Mouse (Mus musculus): ENCODE data around the gene Park7. TPM values are rescaled to one million over a fixed set of nuclear protein-coding genes. Genes with fewer than 3 reads are reported as not detected.
A peak's percentile ranks its signal among the peaks of the same experiment; 100 is the strongest.

Park7 gene
- polyA plus RNA-seq, 1 experiment from 2014 or later = 443 TPM

DNA sequence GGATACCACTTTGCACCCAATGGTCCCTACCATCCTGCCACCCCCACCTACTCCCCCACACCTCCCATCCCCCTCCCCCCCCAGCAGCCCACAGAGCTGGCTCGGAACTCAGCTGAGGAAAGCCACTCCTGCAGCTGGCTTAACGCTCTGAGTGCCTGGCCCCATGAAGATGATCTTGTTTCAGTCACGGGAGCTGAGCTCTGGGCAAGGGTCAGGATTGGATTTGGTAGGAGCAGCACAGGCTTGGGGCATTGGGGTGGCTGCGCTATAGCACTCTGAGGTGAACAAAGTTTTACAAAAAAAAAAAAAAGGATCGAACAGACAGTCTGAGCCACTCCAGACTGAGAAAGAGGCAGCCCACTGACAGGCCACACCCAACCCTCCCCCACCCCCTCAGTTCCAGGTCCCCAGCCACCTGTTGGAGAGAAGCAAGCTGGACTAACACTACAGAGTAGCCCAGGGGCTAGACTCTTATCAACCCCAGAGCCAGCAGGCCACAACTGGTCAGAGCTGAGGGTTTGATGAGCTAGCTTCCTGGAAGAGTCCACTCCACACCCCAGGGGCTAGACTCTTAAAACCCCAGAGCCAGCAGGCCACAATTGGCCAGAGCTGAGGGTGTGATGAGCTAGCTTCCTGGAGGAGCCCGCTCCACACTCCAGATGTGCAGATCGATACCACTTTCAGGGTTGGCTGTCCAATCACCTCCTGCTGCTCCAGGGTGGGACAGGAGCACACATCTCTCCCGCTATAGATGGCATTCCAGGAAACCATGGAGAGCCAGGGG lies 19.3 kb downstream of the Park7 start:
- WGBS = 67% methylated on average over 8 of the region's 8 CpGs
- Histone ChIP-seq H3K4me1 (ENCODE audit: control insufficient read depth, insufficient read depth, low read length) (peaks cover 3% of the 10 kb centered on the region; the same call in 1 of the 2 replicates), H3K4me3 (ENCODE audit: low read depth, low read length) (no peak overlapping the region), H3K27ac (replicated peaks; ENCODE audit: low read depth, low read length) (no peak overlapping the region), H3K9ac (replicated peaks; ENCODE audit: low read length) (no peak overlapping the region), H3K9me3 (replicated peaks; ENCODE audit: control insufficient read depth, low read length) (no peaks in the 10 kb centered on the region), H3K27me3 (ENCODE audit: control insufficient read depth, insufficient read depth, low read length) (no peaks in the 10 kb centered on the region), H3K36me3 (replicated peaks; ENCODE audit: control insufficient read depth, insufficient read depth, low read depth, low read length) (peaks cover 13% of the 10 kb centered on the region), H3K4me2 (ENCODE audit: low read depth, low read length) (no peak overlapping the region)
- peak; percentile 52; the same call in 1 of the 2 replicates for ATAC-seq (replicated peaks; ENCODE audit: insufficient number of reproducible peaks, low FRiP score, low TSS enrichment, low read depth)
- no peak for DNase-seq (ENCODE audit: low spot score)

GRCm38 (mm10) chr4:150891308-150891707 lies 22.9 kb downstream of the Park7 start:
- Histone ChIP-seq H3K9ac (replicated peaks; ENCODE audit: low read length) (no peak overlapping the region), H3K9me3 (replicated peaks; ENCODE audit: control insufficient read depth, low read length) (no peaks in the 10 kb centered on the region), H3K27me3 (ENCODE audit: control insufficient read depth, insufficient read depth, low read length) (no peaks in the 10 kb centered on the region), H3K27ac (replicated peaks; ENCODE audit: low read depth, low read length) (no peak overlapping the region), H3K36me3 (replicated peaks; ENCODE audit: control insufficient read depth, insufficient read depth, low read depth, low read length) (no peaks in the 10 kb centered on the region), H3K4me1 (ENCODE audit: control insufficient read depth, insufficient read depth, low read length) (peaks cover 3% of the 10 kb centered on the region; the same call in 1 of the 2 replicates), H3K4me3 (ENCODE audit: low read depth, low read length) (no peak overlapping the region), H3K4me2 (ENCODE audit: low read depth, low read length) (no peak overlapping the region)
- 81% methylated on average over 5 of the region's 5 CpGs for WGBS
- DNase-seq (ENCODE audit: low spot score) (no peak), ATAC-seq (replicated peaks; ENCODE audit: insufficient number of reproducible peaks, low FRiP score, low TSS enrichment, low read depth) (no peak)

DNA sequence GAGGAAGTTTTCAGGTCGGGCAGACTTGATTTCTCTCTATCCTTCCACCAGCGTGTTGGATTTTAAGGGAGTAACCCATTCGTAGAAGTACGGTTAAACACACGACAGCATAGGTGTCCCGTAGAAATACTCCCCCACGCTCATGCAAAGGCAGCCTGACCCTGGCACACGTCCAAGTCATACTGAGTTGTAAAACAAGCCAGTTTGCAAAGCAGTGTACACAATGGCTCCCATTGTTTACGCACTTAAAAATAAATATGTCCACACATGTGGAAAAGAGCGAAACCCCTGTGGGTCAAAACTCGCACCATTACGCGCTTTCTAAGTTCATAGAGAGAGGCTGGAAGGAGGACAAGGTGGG lies 24.3 kb downstream of the Park7 start:
- WGBS = 59% methylated on average over 13 of the region's 13 CpGs
- ATAC-seq (replicated peaks; ENCODE audit: insufficient number of reproducible peaks, low FRiP score, low TSS enrichment, low read depth) (no peak), DNase-seq (ENCODE audit: low spot score) (no peak)
- no peak overlapping the region for H3K9ac ChIP-seq (replicated peaks; ENCODE audit: low read length)
- peaks cover 3% of the 10 kb centered on the region; the same call in 1 of the 2 replicates for H3K4me1 ChIP-seq (ENCODE audit: control insufficient read depth, insufficient read depth, low read length)
- no peak overlapping the region for H3K4me3 ChIP-seq (ENCODE audit: low read depth, low read length)
- H3K36me3 ChIP-seq (replicated peaks; ENCODE audit: control insufficient read depth, insufficient read depth, low read depth, low read length) = no peaks in the 10 kb centered on the region
- no peaks in the 10 kb centered on the region for H3K9me3 ChIP-seq (replicated peaks; ENCODE audit: control insufficient read depth, low read length)
- H3K27me3 ChIP-seq (ENCODE audit: control insufficient read depth, insufficient read depth, low read length) = no peaks in the 10 kb centered on the region
- H3K27ac ChIP-seq (replicated peaks; ENCODE audit: low read depth, low read length) = no peak overlapping the region
- no peak overlapping the region for H3K4me2 ChIP-seq (ENCODE audit: low read depth, low read length)

- WGBS = 41% methylated on average over 20 of the region's 20 CpGs
- no peak for ATAC-seq (replicated peaks; ENCODE audit: insufficient number of reproducible peaks, low FRiP score, low TSS enrichment, low read depth)
- DNase-seq (ENCODE audit: low spot score) = no peak
- H3K36me3 ChIP-seq (replicated peaks; ENCODE audit: control insufficient read depth, insufficient read depth, low read depth, low read length) = no peaks in the 10 kb centered on the region
- H3K4me1 ChIP-seq (ENCODE audit: control insufficient read depth, insufficient read depth, low read length) = peaks cover 3% of the 10 kb centered on the region; the same call in 1 of the 2 replicates
- no peak overlapping the region for H3K4me3 ChIP-seq (ENCODE audit: low read depth, low read length)
- H3K27ac ChIP-seq (replicated peaks; ENCODE audit: low read depth, low read length) = no peak overlapping the region
- no peak overlapping the region for H3K9ac ChIP-seq (replicated peaks; ENCODE audit: low read length)
- no peaks in the 10 kb centered on the region for H3K9me3 ChIP-seq (replicated peaks; ENCODE audit: control insufficient read depth, low read length)
- no peak overlapping the region for H3K4me2 ChIP-seq (ENCODE audit: low read depth, low read length)
- H3K27me3 ChIP-seq (ENCODE audit: control insufficient read depth, insufficient read depth, low read length) = no peaks in the 10 kb centered on the region
These were observed 24.8 kb downstream of the Park7 start for GRCm38 (mm10) chr4:150889273-150889954.

DNA sequence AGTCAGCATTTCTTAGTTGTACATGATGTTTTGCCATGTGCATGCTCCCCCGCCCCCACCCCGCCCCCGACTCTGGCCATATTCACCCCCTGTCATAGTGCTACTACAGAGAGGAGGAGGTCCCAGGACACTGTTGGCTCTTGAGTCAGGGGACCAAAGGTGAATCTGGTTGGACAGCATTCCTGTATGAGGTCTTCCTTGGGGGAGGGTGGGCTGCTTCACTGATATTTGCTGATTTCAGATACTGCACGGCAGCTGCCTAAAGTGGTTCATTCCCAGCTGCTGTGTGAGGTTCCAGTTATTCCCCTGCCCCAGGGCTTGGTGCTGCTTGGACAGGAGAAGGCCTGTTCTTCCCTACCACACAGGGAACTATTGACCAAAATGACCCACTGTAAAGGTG lies 25.7 kb downstream of the Park7 start:
- no peak for DNase-seq (ENCODE audit: low spot score)
- no peak overlapping the region for H3K4me3 ChIP-seq (ENCODE audit: low read depth, low read length)
- H3K4me1 ChIP-seq (ENCODE audit: control insufficient read depth, insufficient read depth, low read length) = peaks cover 3% of the 10 kb centered on the region; the same call in 1 of the 2 replicates
- no peaks in the 10 kb centered on the region for H3K36me3 ChIP-seq (replicated peaks; ENCODE audit: control insufficient read depth, insufficient read depth, low read depth, low read length)
- no peak overlapping the region for H3K27ac ChIP-seq (replicated peaks; ENCODE audit: low read depth, low read length)
- ATAC-seq (replicated peaks; ENCODE audit: insufficient number of reproducible peaks, low FRiP score, low TSS enrichment, low read depth) = no peak
- H3K9me3 ChIP-seq (replicated peaks; ENCODE audit: control insufficient read depth, low read length) = no peaks in the 10 kb centered on the region
- no peak overlapping the region for H3K9ac ChIP-seq (replicated peaks; ENCODE audit: low read length)
- WGBS = 73% methylated on average over 4 of the region's 4 CpGs
- H3K4me2 ChIP-seq (ENCODE audit: low read depth, low read length) = no peak overlapping the region
- no peaks in the 10 kb centered on the region for H3K27me3 ChIP-seq (ENCODE audit: control insufficient read depth, insufficient read depth, low read length)

DNA sequence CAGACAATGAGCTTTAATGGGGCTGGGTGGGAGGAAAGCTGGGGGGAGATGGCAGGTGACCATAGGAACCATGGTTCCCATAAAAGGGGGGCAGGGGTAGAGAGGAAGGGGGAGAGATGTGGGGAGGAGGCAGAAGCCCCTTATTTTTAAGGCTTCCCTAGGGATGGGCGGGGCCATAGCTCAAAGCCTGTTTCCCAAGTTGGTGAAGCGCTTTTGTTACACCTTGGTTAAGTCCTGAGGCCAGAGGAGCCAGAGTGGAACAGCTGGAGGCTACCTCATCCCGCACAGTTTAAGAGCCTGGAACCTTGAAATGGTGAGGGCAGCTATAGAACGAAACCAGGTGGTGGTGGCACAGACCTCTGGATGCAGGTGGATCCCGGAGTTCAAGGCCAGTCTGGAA lies 26.3 kb downstream of the Park7 start:
- peaks cover 3% of the 10 kb centered on the region; the same call in 1 of the 2 replicates for H3K4me1 ChIP-seq (ENCODE audit: control insufficient read depth, insufficient read depth, low read length)
- no peaks in the 10 kb centered on the region for H3K9me3 ChIP-seq (replicated peaks; ENCODE audit: control insufficient read depth, low read length)
- no peaks in the 10 kb centered on the region for H3K36me3 ChIP-seq (replicated peaks; ENCODE audit: control insufficient read depth, insufficient read depth, low read depth, low read length)
- no peak overlapping the region for H3K9ac ChIP-seq (replicated peaks; ENCODE audit: low read length)
- WGBS = 68% methylated on average over 5 of the region's 5 CpGs
- no peak overlapping the region for H3K4me3 ChIP-seq (ENCODE audit: low read depth, low read length)
- ATAC-seq (replicated peaks; ENCODE audit: insufficient number of reproducible peaks, low FRiP score, low TSS enrichment, low read depth) = no peak
- no peak for DNase-seq (ENCODE audit: low spot score)
- H3K4me2 ChIP-seq (ENCODE audit: low read depth, low read length) = no peak overlapping the region
- H3K27me3 ChIP-seq (ENCODE audit: control insufficient read depth, insufficient read depth, low read length) = no peaks in the 10 kb centered on the region
- no peak overlapping the region for H3K27ac ChIP-seq (replicated peaks; ENCODE audit: low read depth, low read length)

DNA sequence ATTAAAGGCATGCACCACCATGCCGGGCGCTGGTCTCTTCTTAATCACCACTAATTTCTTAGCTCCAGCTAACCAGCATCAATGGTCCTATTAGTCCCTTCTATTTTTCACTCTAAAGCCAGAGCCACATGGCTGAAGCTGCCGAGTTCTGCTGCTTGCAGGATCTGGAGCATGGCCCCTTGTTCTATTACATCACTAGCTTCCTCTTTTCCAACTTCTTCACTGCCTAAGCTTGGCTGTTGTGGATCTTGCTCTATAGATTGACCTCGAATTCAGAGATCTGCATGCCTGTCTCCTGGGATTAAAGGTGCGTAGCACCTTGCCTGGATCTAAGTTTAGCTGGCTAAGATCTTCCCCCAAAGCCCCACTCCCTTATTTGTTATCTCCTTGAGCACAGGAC lies 31.6 kb downstream of the Park7 start:
- H3K4me2 ChIP-seq (ENCODE audit: low read depth, low read length) = no peak overlapping the region
- WGBS = 91% methylated on average over 5 of the region's 5 CpGs
- H3K27me3 ChIP-seq (ENCODE audit: control insufficient read depth, insufficient read depth, low read length) = no peaks in the 10 kb centered on the region
- DNase-seq (ENCODE audit: low spot score) (no peak), ATAC-seq (replicated peaks; ENCODE audit: insufficient number of reproducible peaks, low FRiP score, low TSS enrichment, low read depth) (no peak)
- H3K4me1 ChIP-seq (ENCODE audit: control insufficient read depth, insufficient read depth, low read length) = no peaks in the 10 kb centered on the region
- H3K9me3 ChIP-seq (replicated peaks; ENCODE audit: control insufficient read depth, low read length) = peaks cover 20% of the 10 kb centered on the region
- H3K27ac ChIP-seq (replicated peaks; ENCODE audit: low read depth, low read length) = no peak overlapping the region
- no peaks in the 10 kb centered on the region for H3K36me3 ChIP-seq (replicated peaks; ENCODE audit: control insufficient read depth, insufficient read depth, low read depth, low read length)
- no peak overlapping the region for H3K9ac ChIP-seq (replicated peaks; ENCODE audit: low read length)
- no peak overlapping the region for H3K4me3 ChIP-seq (ENCODE audit: low read depth, low read length)

- peaks cover 20% of the 10 kb centered on the region for H3K9me3 ChIP-seq (replicated peaks; ENCODE audit: control insufficient read depth, low read length)
- H3K27me3 ChIP-seq (ENCODE audit: control insufficient read depth, insufficient read depth, low read length) = no peaks in the 10 kb centered on the region
- no peak for ATAC-seq (replicated peaks; ENCODE audit: insufficient number of reproducible peaks, low FRiP score, low TSS enrichment, low read depth)
- H3K4me1 ChIP-seq (ENCODE audit: control insufficient read depth, insufficient read depth, low read length) = no peaks in the 10 kb centered on the region
- WGBS = 83% methylated on average over 5 of the region's 5 CpGs
- DNase-seq (ENCODE audit: low spot score) = no peak
- H3K4me2 ChIP-seq (ENCODE audit: low read depth, low read length) = no peak overlapping the region
- no peaks in the 10 kb centered on the region for H3K36me3 ChIP-seq (replicated peaks; ENCODE audit: control insufficient read depth, insufficient read depth, low read depth, low read length)
- H3K4me3 ChIP-seq (ENCODE audit: low read depth, low read length) = no peak overlapping the region
- no peak overlapping the region for H3K27ac ChIP-seq (replicated peaks; ENCODE audit: low read depth, low read length)
- H3K9ac ChIP-seq (replicated peaks; ENCODE audit: low read length) = no peak overlapping the region
These were observed 33.9 kb downstream of the Park7 start for GRCm38 (mm10) chr4:150880364-150880763.

Measured in embryonic facial prominence, embryonic 11.5 days (tissue).